Mouse (Mus musculus) ES-E14 (cell line): ENCODE results near the gene Mmgt1.

Experiments
- CHD2 ChIP-seq: IDR thresholded peaks from 2 replicates; pipeline ENCODE4 v1.6.1; 2014; ENCODE audit warnings: mild to moderate bottlenecking, low read depth, low read length, inconsistent platforms
- MAFK ChIP-seq: IDR thresholded peaks from 2 replicates; pipeline ENCODE4 v1.6.1; 2014; ENCODE audit warnings: mild to moderate bottlenecking, low read depth, low read length, inconsistent platforms; ENCODE audit not compliant: insufficient read depth
- ZC3H11A ChIP-seq: IDR thresholded peaks from 2 replicates; pipeline ENCODE4 v1.6.1; 2012; ENCODE audit warnings: low read depth, mild to moderate bottlenecking, inconsistent platforms, low read length, borderline replicate concordance
- ZNF384 ChIP-seq: IDR thresholded peaks from 2 replicates; pipeline ENCODE4 v1.6.1; 2012; ENCODE audit warnings: low read depth, low read length, inconsistent platforms

DNA sequence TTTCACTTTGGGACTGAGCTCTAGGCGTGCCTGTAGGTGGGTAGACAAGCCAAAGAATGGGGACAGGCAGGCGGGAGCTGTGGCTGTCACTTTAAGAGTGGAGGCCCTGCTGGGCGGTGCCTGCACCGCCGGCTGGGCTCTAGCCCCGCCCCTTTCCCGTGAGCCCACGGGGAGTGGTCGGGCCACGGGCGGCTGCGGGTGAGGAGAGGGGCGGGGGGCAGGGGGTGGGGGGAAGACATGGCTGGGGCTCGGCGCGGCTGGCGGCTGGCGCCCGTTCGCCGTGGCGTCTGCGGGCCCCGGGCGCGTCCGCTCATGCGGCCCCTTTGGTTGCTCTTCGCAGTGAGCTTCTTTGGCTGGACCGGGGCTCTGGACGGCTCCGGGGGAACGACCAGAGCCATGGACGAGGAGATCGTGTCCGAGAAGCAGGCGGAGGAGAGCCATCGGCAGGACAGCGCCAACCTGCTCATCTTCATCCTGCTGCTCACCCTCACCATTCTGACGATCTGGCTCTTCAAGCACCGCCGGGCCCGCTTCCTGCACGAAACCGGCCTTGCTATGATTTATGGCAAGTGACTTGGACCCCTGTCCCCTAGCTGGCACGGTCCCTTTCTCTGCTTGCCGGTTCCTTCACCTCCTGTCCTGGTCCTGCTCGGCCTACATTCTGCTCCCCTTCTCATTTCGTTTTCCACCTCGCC, 11.9 kb upstream of the Mmgt1 start, which contains the start of gene Slc9a6:
- no peak for TF ChIP-seq CHD2
- TF ChIP-seq MAFK, result no peak
- TF ChIP-seq ZC3H11A, result no peak
- TF ChIP-seq ZNF384, result no peak
